Mouse (Mus musculus) G1E (cell line): Measurements from ENCODE around the gene Prkar1a.

Experiments
- CTCF ChIP-seq: IDR thresholded peaks from 2 replicates; pipeline ENCODE4 v1.5.1; 2012; ENCODE audit warnings: low read depth, low read length, inconsistent platforms, mixed read lengths
- GATA1 ChIP-seq: IDR thresholded peaks from 2 replicates; pipeline ENCODE4 v1.6.1; 2012; ENCODE audit warnings: borderline replicate concordance, low read length, inconsistent platforms, mixed read lengths

DNA sequence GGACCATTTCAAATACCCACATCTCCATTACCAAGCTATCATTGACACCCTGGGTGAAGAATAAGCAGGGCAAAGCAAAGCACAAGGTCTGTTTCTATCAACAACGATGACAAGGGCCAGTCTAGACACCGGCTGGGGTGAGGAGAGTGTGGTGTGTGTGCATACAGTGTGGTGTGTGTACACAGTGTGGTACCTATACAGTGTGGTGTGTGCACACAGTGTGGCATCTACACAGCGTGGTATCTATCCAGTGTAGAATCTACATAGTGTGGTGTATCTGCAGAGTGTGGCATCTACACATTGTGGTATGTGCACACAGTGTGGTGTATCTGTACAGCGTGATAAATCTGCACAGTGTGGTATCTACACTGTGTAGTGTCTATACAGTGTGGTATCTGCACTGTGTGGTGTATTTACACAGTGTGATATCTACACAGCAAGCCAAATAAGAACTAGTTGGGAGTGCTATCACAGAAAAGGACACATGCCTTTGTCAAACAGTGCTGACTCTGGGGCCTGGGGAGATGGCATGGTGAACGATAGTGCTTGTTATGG, 48.0 kb downstream of the Prkar1a start:
- TF ChIP-seq CTCF = no peak
- no peak for TF ChIP-seq GATA1
